Mouse (Mus musculus): Measurements from ENCODE around the gene Gm9125.
"Not testable (repeated sequence)": the region's sequence is repeated elsewhere in the genome, so short reads cannot be mapped to it uniquely, and the experiment has no call there.

Gene Gm9125

GRCm38 (mm10) chr3:94054785-94055184 is at the start of gene Gm9125:
Gene Gm9125, minus strand, starts transcription at chr3:94054885.
- DNase-seq (ENCODE audit: low spot score): not testable (repeated sequence)

- not testable (repeated sequence) for DNase-seq (ENCODE audit: low spot score)
Measured at GRCm38 (mm10) chr3:94072544-94072943, 17.9 kb upstream of the Gm9125 start, which contains the start of gene Gm10697. Gene Gm10697, minus strand, starts transcription at chr3:94072644.

GRCm38 (mm10) chr3:94049566-94050121 is 5.0 kb downstream of the Gm9125 start:
- DNase-seq (ENCODE audit: low spot score): not testable (repeated sequence)

GRCm38 (mm10) chr3:94038241-94038640 is 16.4 kb downstream of the Gm9125 start:
- DNase-seq (ENCODE audit: low spot score): not testable (repeated sequence)

GRCm38 (mm10) chr3:94034400-94034799 is 20.3 kb downstream of the Gm9125 start:
- DNase-seq (ENCODE audit: low spot score): not testable (repeated sequence)
